Mouse (Mus musculus) stomach, embryonic 15.5 days (tissue): ENCODE results near the gene P3h4. TPM values are rescaled to one million over a fixed set of nuclear protein-coding genes. Genes with fewer than 3 reads are reported as not detected.

ENCODE experiments used
- ATAC-seq: fragments of 200-750 bp; cut with Nextera tagmentation; 2 replicates; pipeline ENCODE4 v1.8.0; 2017; ENCODE audit warnings: low read depth, moderate number of reproducible peaks, moderate TSS enrichment; ENCODE audit not compliant: insufficient read depth, low FRiP score
- H3K27ac ChIP-seq: fragments of 300-500 bp; sonication (generic); 2 replicates; pipeline ENCODE4 v1.5.1; 2015; ENCODE audit warnings: mild to moderate bottlenecking, inconsistent platforms
- H3K27me3 ChIP-seq: fragments of 300-500 bp; sonication (generic); replicated peaks from 2 replicates; pipeline ENCODE4 v1.6.1; 2015; ENCODE audit warnings: inconsistent platforms
- H3K36me3 ChIP-seq: fragments of 300-500 bp; sonication (generic); 2 replicates; pipeline ENCODE4 v1.6.1; 2015; ENCODE audit warnings: inconsistent platforms
- H3K4me1 ChIP-seq: fragments of 300-500 bp; sonication (generic); 2 replicates; pipeline ENCODE4 v1.6.1; 2015; ENCODE audit warnings: inconsistent platforms
- H3K4me2 ChIP-seq: fragments of 300-500 bp; sonication (generic); 2 replicates; pipeline ENCODE4 v1.6.1; 2015; ENCODE audit warnings: mild to moderate bottlenecking, inconsistent platforms
- H3K4me3 ChIP-seq: fragments of 300-500 bp; sonication (generic); replicated peaks from 2 replicates; pipeline ENCODE4 v1.5.1; 2015; ENCODE audit warnings: inconsistent platforms
- H3K9ac ChIP-seq: fragments of 300-500 bp; sonication (generic); 2 replicates; pipeline ENCODE4 v1.6.1; 2015; ENCODE audit warnings: inconsistent platforms
- H3K9me3 ChIP-seq: fragments of 300-500 bp; sonication (generic); 2 replicates; pipeline ENCODE4 v1.6.1; 2016; ENCODE audit warnings: inconsistent platforms
- WGBS: fragments of 180-500 bp; shearing (Covaris S2); methylation state at CpG from one replicate; pipeline ENCODE4 v1.1.7; 2015; 5-methylcytosine and 5-hydroxymethylcytosine counted together
- polyA plus RNA-seq: library from polyadenylated mRNA; unstranded; fragments of >200 nt; fragmentation: Nextera tagmentation; extraction: Ambion mirVana; gene quantifications from 2 replicates; pipeline ENCODE4 v1.2.1, GENCODE M21; 2015

P3h4 gene
- polyA plus RNA-seq, 1 experiment from 2014 or later: 61.7 TPM

DNA sequence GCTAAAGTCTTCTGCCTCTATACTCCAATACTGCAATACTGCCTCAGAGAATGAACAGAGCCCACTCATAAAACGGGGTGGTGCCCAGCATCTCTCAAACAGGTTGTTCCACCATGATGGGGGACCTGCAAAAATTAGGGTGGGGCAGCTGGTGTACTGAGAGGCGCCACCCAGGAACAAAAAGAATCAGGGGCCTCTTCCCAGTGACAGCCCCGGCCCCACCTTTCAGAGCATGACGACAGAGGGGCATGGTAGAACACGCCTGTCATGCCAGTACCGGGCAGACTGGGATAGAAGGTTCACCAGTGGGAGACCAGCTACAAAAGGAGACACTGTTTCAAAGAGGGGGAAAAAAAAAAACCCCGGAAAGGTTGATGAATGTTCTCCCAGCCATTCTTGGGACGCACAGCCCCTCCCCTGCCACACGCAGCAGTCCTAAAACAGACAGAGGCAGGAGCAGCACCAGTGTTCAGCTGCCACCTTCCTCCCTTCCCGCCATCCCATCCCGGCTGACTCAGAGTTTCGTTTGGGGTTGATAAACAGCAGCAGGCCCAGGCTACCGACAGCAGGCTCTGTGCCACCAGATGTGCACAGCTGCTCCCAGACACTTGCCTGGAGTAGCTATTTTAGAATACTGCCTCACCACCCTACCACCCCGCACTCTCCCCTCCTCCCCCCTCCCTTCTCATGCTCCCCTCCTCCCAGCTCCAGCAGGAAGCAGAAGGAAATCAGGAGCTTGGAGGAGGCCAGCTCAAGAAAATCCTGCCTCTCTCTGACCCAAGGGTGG is 26.9 kb downstream of the P3h4 start:
- Histone ChIP-seq H3K9ac (no peak overlapping the region), H3K27ac (peak overlapping the region; percentile 90), H3K4me2 (peak overlapping the region; percentile 37), H3K4me3 (no peak overlapping the region), H3K9me3 (no peaks in the 10 kb centered on the region), H3K4me1 (peaks cover 62% of the 10 kb centered on the region), H3K36me3 (peaks cover 19% of the 10 kb centered on the region), H3K27me3 (no peaks in the 10 kb centered on the region)
- 16% methylated on average over 14 of the region's 14 CpGs for WGBS
- peak; percentile 38; the same call in 1 of the 2 replicates for ATAC-seq

DNA sequence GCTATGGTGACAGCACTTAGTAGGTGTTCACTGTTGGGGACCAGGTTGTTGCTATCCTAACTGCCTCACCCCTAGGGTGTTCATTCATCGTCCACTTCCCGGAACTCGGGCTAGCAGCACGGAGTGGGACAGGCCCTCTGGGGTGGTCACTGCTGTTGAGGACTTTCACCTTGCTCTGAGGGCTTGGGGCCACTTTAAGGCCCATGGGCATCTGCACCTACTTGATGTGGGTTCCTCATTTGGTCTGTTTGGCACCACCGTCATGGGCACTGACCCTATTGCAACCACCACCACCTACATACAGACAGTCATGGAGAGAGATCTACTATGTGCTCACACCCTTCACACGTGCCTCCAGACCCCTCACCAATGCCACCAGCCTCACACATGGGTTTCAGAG is 27.5 kb downstream of the P3h4 start:
- Histone ChIP-seq H3K4me2 (peak overlapping the region; percentile 37), H3K27ac (peak overlapping the region; percentile 90), H3K9ac (no peak overlapping the region), H3K27me3 (no peaks in the 10 kb centered on the region), H3K36me3 (peaks cover 25% of the 10 kb centered on the region), H3K9me3 (no peaks in the 10 kb centered on the region), H3K4me3 (no peak overlapping the region), H3K4me1 (peaks cover 59% of the 10 kb centered on the region)
- WGBS: 76% methylated on average over 6 of the region's 6 CpGs
- no peak for ATAC-seq

GRCm38 (mm10) chr11:100386586-100386985 is 28.1 kb downstream of the P3h4 start:
- Histone ChIP-seq H3K36me3 (peaks cover 30% of the 10 kb centered on the region), H3K9ac (no peak overlapping the region), H3K4me3 (no peak overlapping the region), H3K27me3 (no peaks in the 10 kb centered on the region), H3K9me3 (no peaks in the 10 kb centered on the region), H3K4me2 (peak overlapping the region; percentile 37), H3K4me1 (peaks cover 55% of the 10 kb centered on the region), H3K27ac (peak overlapping the region; percentile 90)
- 53% methylated on average over 5 of the region's 5 CpGs for WGBS
- peak; percentile 86 for ATAC-seq

GRCm38 (mm10) chr11:100385016-100385415 is 29.6 kb downstream of the P3h4 start:
- Histone ChIP-seq H3K9me3 (no peaks in the 10 kb centered on the region), H3K4me2 (no peak overlapping the region), H3K4me3 (no peak overlapping the region), H3K36me3 (peaks cover 33% of the 10 kb centered on the region), H3K27me3 (no peaks in the 10 kb centered on the region), H3K9ac (no peak overlapping the region), H3K27ac (no peak overlapping the region), H3K4me1 (peaks cover 40% of the 10 kb centered on the region)
- no peak for ATAC-seq
- whole genome bisulfite sequencing: 78% methylated on average over 3 of the region's 3 CpGs

DNA sequence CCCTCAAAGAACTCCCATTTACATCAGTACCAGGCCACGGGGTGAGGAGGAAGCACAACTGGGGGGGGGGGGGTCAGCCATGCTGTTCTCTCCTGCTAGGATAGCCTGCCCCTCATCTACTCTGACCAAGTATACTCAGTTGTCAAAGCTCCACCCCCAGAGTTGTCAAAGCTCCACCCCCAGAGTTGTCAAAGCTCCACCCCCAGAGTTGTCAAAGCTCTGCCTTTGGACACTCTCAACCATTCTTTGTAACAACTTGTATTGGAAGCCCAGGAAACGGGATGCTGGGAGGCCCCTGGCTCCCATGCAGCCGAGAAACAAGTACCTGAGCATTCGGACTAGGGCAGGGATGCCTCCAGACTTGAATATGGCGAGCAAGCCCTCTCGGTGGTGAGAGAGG is 32.0 kb downstream of the P3h4 start:
- Histone ChIP-seq H3K9me3 (no peaks in the 10 kb centered on the region), H3K4me3 (no peak overlapping the region), H3K4me1 (peaks cover 17% of the 10 kb centered on the region), H3K4me2 (no peak overlapping the region), H3K36me3 (peaks cover 52% of the 10 kb centered on the region), H3K27ac (no peak overlapping the region), H3K9ac (no peak overlapping the region), H3K27me3 (no peaks in the 10 kb centered on the region)
- 83% methylated on average over 6 of the region's 6 CpGs for WGBS
- no peak for ATAC-seq

DNA sequence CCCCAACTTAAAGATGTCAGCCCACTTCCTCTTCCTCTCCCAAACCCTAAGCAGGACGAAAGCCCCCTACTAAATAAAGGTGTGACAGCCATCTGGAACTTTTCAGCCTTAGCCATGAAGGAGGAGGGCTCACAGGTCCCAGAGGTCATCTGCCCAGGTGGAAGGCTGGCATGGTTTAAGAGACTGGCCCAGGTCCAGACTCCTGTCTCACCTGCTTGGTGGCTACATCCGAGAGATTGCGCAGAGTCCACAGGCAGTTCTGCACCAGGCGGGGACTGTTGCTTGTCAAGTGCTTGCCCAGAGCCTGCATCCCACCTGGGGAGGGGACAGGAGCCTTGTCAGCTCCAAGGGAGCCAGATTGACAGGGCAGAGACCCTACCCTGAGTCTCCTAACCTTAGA is 35.3 kb downstream of the P3h4 start:
- H3K36me3 ChIP-seq: peaks cover 73% of the 10 kb centered on the region
- H3K27me3 ChIP-seq: no peaks in the 10 kb centered on the region
- H3K27ac ChIP-seq: no peak overlapping the region
- ATAC-seq: no peak
- H3K4me3 ChIP-seq: no peak overlapping the region
- no peak overlapping the region for H3K9ac ChIP-seq
- no peak overlapping the region for H3K4me2 ChIP-seq
- H3K4me1 ChIP-seq: no peaks in the 10 kb centered on the region
- H3K9me3 ChIP-seq: no peaks in the 10 kb centered on the region
- WGBS: 90% methylated on average over 4 of the region's 4 CpGs

DNA sequence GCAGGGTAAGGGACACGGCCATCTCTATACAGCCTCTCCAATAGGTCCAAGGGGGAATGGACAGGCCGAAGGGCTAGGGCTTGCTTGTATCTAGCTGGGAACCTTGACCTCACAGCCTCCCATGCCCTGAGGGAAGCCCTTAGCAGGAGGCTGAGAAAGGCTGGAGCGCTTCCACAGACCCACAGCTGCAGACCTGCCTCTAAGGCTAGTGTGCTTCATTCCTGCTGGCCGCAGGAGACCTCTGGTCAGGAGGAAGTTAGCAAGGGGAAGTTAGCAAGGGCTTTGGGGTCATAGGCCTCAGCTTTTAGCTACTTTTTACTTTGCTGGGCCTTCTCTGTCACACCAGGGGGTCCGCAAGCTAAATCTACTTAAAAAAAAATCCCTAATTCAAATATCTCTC is 36.2 kb downstream of the P3h4 start:
- peaks cover 73% of the 10 kb centered on the region for H3K36me3 ChIP-seq
- WGBS: 93% methylated on average over 5 of the region's 5 CpGs

GRCm38 (mm10) chr11:100377989-100378388 is 36.6 kb downstream of the P3h4 start:
- Histone ChIP-seq H3K4me2 (no peak overlapping the region), H3K4me3 (no peak overlapping the region), H3K4me1 (no peaks in the 10 kb centered on the region), H3K27me3 (no peaks in the 10 kb centered on the region), H3K9ac (no peak overlapping the region), H3K9me3 (no peaks in the 10 kb centered on the region), H3K27ac (no peak overlapping the region), H3K36me3 (peaks cover 73% of the 10 kb centered on the region)
- 94% methylated on average over 14 of the region's 14 CpGs for WGBS
- no peak for ATAC-seq

More for the DNA sequence above, 36.2 kb downstream of the P3h4 start:
- no peak overlapping the region for H3K4me2 ChIP-seq
- no peak overlapping the region for H3K4me3 ChIP-seq
- no peaks in the 10 kb centered on the region for H3K9me3 ChIP-seq
- no peak for ATAC-seq
- no peak overlapping the region for H3K27ac ChIP-seq
- H3K27me3 ChIP-seq: no peaks in the 10 kb centered on the region
- H3K4me1 ChIP-seq: no peaks in the 10 kb centered on the region
- H3K9ac ChIP-seq: no peak overlapping the region

DNA sequence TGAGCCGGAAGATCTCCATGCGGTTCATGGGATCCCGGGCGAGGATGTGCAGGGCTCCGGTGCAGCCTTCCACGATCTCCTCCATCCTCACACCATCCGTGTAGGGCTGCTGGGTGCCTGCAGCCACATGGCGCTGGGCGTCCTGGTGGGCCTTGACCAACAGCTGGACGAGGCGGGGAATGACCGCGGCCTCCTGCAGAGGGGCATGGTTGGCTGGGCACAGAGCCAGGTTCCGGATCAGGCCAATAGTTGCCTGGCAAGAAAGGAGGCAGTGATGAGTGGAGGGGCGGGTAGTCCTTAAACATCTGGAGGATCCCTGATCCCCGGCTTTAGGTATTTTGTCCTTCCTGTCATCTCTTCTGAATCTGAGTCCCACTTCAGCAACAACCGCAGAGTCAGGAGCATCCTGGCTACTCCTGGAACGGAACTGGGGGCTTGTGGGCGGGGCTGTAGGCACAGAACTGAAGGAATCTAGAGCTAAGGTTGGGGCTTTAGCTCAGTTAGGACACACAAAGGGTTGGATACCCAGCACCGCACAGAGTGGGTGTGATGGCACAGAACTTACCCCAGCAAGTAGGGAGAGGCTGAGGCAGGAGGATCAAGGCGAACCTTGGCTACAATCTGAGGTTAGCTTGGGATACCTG is 37.8 kb downstream of the P3h4 start:
- Histone ChIP-seq H3K4me3 (no peak overlapping the region), H3K9me3 (no peaks in the 10 kb centered on the region), H3K36me3 (peaks cover 68% of the 10 kb centered on the region), H3K4me1 (no peaks in the 10 kb centered on the region), H3K4me2 (no peak overlapping the region), H3K27me3 (no peaks in the 10 kb centered on the region), H3K27ac (no peak overlapping the region), H3K9ac (no peak overlapping the region)
- no peak; the same call in 1 of the 2 replicates for ATAC-seq
- WGBS: 92% methylated on average over 21 of the region's 21 CpGs

GRCm38 (mm10) chr11:100376005-100376404 is 38.6 kb downstream of the P3h4 start:
- Histone ChIP-seq H3K4me3 (no peak overlapping the region), H3K4me2 (no peak overlapping the region), H3K27ac (no peak overlapping the region), H3K27me3 (no peaks in the 10 kb centered on the region), H3K9ac (no peak overlapping the region), H3K36me3 (peaks cover 69% of the 10 kb centered on the region), H3K4me1 (no peaks in the 10 kb centered on the region), H3K9me3 (no peaks in the 10 kb centered on the region)
- WGBS: 74% methylated on average over 4 of the region's 4 CpGs
- no peak for ATAC-seq

DNA sequence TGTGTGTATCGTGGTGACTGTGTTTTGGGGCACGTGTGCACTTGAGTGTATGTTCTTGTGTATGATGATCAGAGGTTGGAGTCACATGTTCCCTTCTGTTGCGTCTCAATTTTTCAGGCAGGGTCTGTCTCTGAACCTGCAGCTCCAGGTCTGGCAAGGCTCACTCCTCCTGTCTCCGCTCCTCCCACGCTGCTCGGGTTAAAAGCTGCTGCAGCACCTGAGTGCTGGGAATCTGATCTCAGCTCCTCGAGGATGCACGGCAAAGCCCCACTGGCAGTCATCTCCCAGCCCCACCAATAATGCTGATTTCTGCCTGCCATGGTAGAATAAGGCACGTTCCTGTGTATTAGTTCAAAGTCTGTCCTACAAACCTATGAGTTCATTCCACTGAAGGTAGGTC is 39.5 kb downstream of the P3h4 start:
- no peaks in the 10 kb centered on the region for H3K9me3 ChIP-seq
- no peak for ATAC-seq
- H3K27ac ChIP-seq: no peak overlapping the region
- no peak overlapping the region for H3K9ac ChIP-seq
- no peak overlapping the region for H3K4me3 ChIP-seq
- H3K36me3 ChIP-seq: peaks cover 73% of the 10 kb centered on the region
- WGBS: 86% methylated on average over 9 of the region's 9 CpGs
- H3K27me3 ChIP-seq: no peaks in the 10 kb centered on the region
- no peaks in the 10 kb centered on the region for H3K4me1 ChIP-seq
- H3K4me2 ChIP-seq: no peak overlapping the region

- Histone ChIP-seq H3K27ac (no peak overlapping the region), H3K27me3 (no peaks in the 10 kb centered on the region), H3K36me3 (peaks cover 56% of the 10 kb centered on the region), H3K9me3 (no peaks in the 10 kb centered on the region), H3K9ac (no peak overlapping the region), H3K4me3 (no peak overlapping the region), H3K4me1 (no peaks in the 10 kb centered on the region), H3K4me2 (no peak overlapping the region)
- ATAC-seq: no peak
- WGBS: 78% methylated on average over 8 of the region's 8 CpGs
Observed at GRCm38 (mm10) chr11:100371981-100372558, 42.6 kb downstream of the P3h4 start.
